Mouse (Mus musculus) regulatory T cell (primary cell): Measurements from ENCODE around the gene Itga5.

Experiments used
- in situ Hi-C: fragments of 300-600 bp; cut with MboI, MseI; formaldehyde crosslinking; loops from one replicate; pipeline ENCODE4 v1.15.1; 2025; ENCODE audit warnings: high pct_unique_total_duplicates

Gene Itga5

DNA sequence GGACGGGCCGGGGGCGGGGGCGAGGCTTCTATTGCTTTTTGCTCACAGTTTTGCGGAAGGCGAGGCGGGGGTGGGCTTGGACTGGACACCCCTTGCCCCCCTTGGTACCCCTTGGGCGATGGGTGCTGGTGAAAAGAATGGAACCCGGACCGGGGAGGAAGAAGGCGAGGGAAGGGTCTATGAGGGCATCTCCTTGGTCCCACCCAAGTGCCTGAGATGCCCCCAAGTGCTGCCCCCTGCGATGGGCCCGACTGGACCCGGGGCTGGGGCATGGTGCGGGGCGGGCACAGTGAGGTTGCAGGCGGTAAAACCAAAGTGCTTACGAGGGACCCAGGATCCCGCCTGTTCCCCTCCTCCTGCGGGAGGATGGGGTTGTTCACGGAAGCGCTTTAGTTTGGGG, 52.4 kb downstream of the Itga5 start:
- in situ Hi-C loops, result no loop called here

DNA sequence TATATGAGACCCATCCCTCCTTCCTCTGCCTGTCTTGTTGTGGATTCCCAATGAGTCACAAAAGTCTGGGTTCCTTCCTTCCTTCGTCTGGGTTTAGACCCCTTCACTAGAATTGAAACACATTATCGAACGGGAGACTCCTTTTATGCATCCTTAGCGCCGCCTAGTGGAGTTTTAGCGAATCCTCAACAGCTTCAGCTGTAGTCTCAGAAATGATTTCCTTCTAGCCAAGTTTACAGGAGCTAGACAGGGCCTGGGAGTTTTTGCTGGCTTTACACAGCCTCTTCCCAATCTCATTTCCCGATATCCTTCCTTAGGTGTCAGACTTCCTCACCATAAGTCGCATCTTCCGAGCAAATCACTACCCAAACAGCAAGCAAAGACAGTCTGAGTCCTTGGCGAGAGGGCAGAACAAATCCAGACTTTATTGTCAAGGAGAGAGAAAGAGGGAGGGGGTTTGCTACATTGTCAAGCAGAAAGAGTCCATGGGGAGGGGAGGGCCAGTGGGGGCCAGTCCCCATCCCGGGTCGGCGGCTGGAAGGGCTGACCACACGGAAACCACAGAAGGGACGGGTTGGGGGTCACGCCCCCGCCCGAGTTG, 53.0 kb downstream of the Itga5 start:
- in situ Hi-C loops, result no loop called here

GRCm38 (mm10) chr15:103310365-103310910, 56.1 kb downstream of the Itga5 start, which contains the start of gene Gpr84:
TSS of gene Gpr84 (minus strand) at chr15:103310612.
- in situ Hi-C loops, result no loop called here

- in situ Hi-C loops, result loop anchor here (5.0 kb wide), 2 partner anchors 57 to 342 kb away; partner anchors contain the start of genes Hoxc10 and Hoxc5
Observed at GRCm38 (mm10) chr15:103308876-103309580, 57.5 kb downstream of the Itga5 start.

DNA sequence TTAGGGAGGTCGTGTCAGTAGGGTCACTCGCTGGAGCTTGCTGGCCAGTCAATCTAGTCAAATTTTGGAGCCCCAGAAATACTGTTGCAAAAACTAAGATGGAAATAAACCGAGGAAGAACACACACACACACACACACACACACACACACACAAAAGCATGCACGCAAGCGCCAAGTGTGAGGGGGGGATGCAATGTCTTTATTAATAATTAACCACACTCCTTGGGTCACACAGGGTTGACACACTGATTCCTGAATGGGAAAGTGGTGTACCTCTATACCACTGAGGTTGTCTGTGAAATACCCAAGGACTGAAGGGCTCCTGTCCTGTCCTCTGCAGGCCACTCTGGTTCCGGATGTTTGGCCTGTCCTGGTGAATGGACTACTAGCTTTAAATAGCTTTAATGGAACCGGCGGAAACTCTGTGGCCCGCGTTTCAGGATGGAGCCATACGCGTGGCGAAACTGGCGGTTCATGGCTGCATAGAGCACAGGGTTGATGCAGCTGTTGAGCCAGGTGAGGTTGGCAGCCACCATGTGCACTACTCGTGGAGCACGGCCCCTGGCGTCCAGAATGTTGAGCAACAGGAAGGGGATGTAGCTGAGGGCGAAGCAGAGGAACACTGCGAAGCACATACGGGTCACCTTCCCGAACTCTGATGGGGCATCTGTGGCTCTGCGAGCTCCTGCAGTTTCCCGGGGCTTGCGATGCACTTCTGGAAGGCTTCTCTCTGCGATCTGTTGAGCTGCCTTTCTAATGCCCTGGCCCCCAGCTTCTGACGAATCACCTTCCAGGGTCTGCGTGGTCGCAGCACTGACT, 58.3 kb downstream of the Itga5 start:
- in situ Hi-C loops, result loop anchor here (5.0 kb wide), 2 partner anchors 56 to 341 kb away; partner anchors contain the start of genes Hoxc10 and Hoxc5

DNA sequence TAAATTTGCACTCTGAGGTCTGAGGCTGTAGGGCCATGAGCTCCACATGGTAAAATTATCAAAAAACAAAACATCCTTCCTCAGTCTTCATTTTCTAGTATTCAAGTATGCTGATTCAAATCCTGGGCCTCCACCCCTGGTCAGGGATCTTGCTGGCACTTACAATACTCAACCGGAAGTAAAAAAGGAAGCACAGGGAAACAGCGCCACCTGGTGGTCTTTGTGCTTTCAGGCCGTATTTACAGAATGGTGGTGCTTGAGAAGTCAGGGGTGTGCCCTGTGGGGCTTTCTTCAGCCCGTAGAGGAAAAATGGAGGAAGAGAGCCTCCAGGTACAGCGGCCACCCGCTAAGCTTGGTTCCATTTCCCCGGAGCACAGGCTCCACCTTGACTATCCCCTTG, 59.4 kb downstream of the Itga5 start:
- in situ Hi-C loops, result loop anchor here (5.0 kb wide), 2 partner anchors 55 to 340 kb away; partner anchors contain the start of genes Hoxc10 and Hoxc5

DNA sequence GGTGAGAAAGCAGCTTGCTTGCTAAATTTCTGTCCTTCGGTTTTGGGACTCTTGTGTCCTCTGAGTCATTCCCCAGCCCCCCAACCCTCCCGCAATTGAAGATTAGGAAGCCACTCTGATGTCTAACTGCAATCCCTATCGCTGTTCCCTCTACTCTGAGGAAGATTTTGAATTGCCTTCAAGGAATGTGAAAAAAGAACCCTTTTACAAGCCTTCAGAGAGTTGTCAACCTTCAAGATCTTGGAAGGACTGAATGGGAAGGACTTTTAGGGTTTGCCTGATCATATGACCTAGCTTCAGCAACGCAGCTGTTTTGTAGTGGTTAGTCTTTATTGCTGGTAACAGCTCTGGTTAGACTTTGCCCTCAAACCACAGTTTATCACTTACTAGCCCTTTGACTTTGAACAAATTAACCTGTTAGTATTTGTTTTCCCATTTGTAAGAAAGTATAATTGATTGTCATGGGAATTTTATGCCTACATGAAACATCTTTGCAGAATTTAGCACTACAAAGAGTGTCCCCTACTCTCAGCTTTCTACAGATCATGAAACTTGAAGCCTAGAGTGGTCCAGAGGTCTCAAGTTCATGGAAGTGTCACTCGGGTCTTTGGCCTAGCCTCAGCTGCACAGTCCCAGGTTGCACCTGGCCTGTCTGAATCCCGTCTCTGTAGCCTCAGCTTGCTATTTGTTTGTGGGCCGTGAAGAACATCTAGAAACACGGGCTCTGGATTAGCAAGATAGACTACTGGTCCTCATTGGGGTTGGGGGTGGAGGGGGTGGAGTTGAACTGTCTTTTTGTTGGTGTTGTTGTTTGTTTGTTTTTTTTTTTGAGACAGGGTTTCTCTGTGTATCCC, 60.5 kb downstream of the Itga5 start:
- in situ Hi-C loops, result loop anchor here (5.0 kb wide), 2 partner anchors 54 to 339 kb away; partner anchors contain the start of genes Hoxc10 and Hoxc5

DNA sequence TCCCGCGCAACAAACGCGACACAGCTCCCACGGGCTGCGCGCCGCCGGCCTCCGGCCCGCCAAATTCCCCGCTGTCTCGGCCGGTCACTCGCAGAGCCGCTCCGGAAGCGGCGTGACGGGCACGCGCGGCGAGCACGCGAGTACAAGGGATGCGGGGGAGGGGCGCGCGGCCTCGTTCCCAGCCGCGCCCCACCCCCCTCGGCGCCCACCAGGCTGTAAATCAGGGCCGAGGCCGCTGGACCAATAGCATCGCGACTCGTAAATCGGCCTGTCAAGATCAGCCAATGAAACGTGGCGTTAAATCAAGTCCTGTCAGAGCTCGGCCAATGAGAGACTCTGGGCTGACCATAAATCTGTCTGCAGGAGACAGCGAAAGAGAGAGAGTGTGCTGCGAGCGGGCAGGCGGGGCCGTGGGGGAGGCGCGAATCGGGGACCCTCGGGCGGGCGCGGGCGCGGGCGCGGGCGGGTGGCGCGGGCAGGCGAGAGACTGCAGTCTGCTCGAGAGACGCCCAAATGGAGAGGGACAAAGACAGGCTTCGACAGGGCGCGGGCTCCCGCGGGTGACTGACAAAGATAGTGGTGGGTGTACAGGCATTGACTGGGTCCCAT, 61.4 kb downstream of the Itga5 start:
- in situ Hi-C loops, result loop anchor here (5.0 kb wide), 2 partner anchors 53 to 338 kb away; partner anchors contain the start of genes Hoxc10 and Hoxc5

DNA sequence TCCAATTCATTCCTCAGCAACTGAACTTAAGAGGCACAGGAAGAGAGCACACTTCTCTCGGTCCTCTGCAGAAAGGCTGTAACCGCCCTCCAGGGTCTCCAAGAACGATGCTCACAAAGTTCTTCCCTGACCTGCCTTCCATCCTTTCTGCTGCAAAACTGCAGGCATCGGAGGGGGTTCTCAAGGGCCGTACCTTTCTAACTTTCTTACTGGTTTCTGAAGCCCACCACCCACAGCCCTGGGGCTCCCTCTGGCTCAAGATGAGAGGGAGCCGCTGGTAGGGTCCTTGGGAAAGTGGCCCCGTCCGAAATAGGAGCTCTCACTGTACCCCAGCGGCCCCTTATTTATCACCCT, 62.0 kb downstream of the Itga5 start:
- in situ Hi-C loops, result no loop called here

DNA sequence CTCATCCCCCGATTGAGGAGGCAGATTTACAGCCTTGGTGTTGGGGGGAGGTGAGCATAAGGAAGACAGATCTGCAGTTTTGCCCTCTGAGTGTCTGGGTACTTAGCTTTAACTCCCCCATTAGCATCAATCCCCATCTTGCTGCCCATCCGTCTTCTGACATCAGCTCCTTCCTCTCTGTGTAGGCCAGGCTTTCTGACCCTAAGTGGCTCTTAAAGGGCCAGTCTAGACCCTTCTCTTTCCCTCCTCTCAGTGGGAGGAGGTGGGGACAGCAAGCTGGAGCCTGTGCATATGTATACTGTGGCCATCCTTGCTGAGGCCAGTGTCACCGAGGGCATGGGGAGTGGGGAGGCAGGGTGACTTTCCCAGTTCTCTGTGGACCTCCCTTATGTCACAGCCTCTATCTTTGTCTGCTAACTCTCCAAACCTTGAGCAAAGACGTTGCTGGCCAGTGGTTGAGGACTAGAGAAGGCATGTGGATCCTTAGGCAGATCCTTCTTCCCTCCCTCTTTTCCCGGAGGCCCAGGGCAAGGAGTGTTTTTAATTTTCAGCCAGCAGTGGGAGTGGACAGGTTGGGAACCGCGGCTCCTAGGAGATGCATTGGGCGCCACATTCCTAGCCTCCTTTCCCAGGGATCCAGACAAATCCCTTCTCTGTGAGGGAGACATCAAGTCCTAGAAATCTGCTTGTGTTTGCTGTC, 62.5 kb downstream of the Itga5 start:
- in situ Hi-C loops, result no loop called here

GRCm38 (mm10) chr15:103302341-103303021, 64.1 kb downstream of the Itga5 start:
- in situ Hi-C loops, result no loop called here

- in situ Hi-C loops, result no loop called here
Observed at GRCm38 (mm10) chr15:103301547-103302340, 64.8 kb downstream of the Itga5 start.

DNA sequence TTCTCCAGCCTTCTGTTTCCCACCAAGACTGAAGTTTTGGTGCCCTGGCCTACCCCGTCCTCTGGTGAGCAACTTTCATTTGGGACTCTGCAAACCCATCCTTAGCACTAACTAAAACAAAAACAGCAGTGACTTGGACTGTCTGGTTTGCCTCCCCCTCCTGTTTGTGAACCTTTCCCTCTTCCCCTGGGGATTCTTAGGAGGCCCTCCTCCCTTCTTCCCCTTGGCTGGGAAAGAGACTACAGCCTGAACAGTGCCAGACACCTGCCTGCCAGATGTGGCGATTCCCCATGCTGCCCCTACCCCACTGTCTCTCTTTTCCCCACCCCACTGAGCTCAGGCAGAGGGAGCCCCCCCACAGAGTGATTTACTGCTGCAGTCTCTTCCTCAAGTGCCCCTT, 65.5 kb downstream of the Itga5 start:
- in situ Hi-C loops, result no loop called here

DNA sequence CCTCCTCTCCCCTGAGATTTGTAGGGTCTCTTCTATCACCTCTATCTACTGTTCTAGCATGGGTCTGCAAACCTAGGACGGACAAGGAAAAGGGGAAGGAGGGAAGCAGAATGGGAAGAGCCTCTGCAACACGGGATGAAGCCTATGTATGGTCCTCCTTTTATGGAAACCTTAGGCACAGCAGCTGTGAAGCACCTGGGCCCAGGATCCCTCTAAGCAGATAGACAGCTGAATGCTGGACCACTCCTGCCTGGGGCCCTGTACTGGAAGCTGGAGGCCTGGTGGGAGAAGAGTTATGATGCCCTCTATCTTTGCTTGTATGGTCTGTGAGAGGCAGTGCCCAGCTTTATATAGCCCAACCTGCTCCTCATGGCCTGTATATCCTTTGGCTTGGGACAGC, 66.0 kb downstream of the Itga5 start:
- in situ Hi-C loops, result no loop called here

DNA sequence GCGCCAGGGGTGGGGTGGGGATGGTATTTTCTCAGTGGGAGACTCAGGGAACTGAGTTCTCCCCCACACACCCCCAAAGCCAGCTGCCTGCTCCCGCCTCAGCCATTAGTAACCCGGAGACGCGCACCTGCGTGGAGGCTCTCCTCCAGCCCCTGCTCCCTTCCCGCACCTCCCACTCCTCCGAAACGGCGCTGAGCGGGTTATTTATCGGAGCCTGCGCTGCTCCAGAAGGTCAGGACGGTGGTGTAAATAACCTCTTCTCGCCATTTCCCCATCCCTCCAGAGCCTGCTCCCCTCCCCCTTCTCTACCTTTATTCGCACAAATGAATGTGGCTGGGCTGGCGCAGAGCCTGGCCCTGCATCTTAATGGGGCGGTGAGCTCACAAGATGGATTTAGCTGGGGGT, 66.5 kb downstream of the Itga5 start:
- in situ Hi-C loops, result no loop called here

DNA sequence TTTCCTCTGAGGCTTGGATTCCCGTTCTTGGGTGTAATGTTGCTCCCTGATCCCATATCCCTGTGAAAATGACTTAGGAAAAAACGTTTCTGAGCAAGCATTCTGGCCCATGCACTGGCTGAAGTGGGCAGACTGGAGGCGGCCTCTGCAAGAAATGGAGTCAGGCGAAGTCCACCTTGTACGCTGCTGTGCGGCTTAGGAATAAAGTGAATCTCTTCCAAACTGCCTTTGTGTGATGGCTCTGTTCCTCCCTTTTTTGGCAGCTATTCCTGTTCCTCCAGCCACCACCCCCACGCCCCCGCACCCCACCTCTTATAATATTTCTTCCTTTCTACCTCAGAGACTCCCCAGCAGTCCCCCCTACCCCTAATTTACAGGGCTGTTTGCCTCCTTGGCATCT, 66.9 kb downstream of the Itga5 start:
- in situ Hi-C loops, result no loop called here

DNA sequence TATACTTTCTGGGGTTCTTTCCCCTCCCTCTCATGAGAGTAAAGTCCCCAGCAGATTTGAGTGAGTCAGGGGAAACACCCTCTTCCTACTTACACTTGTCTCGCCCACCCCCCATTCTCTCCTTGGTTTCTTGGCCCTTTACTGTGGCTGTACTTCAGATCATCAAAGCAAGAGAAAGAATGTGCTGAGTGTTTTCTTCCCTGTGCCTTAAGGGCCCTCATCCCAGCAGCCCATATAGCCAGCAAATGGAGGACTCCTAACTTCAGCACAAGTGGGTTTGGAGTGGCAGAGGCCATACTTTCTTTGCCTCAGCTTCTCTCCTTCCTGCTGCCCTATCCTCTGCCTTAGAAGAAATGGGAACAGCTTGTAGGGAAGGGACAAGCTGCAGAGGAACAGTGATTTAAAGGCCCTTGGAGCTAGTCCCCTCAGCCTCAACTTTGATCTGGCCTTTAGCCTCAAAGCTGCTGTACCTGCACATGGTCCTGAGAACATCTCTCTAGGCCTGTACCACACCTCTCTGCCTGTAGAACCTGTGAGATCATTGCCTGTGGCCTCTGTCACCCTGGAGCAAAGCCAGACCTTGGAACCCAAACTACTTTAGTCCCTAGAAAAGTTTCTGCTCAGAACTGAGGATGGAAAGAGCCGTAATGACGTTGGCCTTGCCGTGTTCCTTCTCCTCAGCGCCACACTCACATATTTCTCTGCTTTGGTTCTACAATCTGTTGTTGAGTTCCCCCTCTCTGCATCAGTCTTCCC, 67.5 kb downstream of the Itga5 start:
- in situ Hi-C loops, result no loop called here

GRCm38 (mm10) chr15:103298026-103298425, 68.5 kb downstream of the Itga5 start:
- in situ Hi-C loops, result no loop called here
